Mouse (Mus musculus) A20 (cell line): ENCODE data around the gene Gm49368.
"Not testable (repeated sequence)": the region's sequence is repeated elsewhere in the genome, so short reads cannot be mapped to it uniquely, and the experiment has no call there.

Experiments
- DNase-seq: peaks from one replicate; pipeline ENCODE4 v3.0.0-alpha.2; 2011; ENCODE audit warnings: low read depth, low spot score

The Gm49368 gene

GRCm38 (mm10) chr7:128062456-128062855, at the start of gene Gm49368, which contains the start of gene Itgam:
TSS of gene Gm49368 (plus strand) at chr7:128062683.
TSS of gene Itgam (plus strand) at chr7:128062640.
- DNase-seq: no peak

DNA sequence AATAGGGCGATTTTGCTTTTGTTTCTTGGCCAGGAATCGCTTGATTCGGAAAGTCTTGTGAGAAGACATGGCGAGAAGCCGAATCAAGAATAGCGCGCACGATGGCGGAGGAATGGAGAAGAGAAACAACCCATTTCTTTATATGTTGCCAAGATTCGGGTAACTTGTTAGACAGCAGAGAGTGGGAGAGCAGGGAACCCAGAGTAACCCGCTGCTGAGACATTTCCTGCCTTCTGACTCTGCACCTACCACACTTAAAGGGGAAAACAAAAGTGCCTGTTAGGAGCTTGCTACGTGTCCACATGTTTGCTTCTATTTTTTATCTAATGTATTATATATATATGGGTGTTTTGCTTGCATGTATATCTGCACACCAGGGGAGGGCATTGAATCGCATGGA, 49.4 kb upstream of the Gm49368 start:
- no peak for DNase-seq

GRCm38 (mm10) chr7:128016134-128016533, 46.3 kb upstream of the Gm49368 start:
- not testable (repeated sequence) for DNase-seq

DNA sequence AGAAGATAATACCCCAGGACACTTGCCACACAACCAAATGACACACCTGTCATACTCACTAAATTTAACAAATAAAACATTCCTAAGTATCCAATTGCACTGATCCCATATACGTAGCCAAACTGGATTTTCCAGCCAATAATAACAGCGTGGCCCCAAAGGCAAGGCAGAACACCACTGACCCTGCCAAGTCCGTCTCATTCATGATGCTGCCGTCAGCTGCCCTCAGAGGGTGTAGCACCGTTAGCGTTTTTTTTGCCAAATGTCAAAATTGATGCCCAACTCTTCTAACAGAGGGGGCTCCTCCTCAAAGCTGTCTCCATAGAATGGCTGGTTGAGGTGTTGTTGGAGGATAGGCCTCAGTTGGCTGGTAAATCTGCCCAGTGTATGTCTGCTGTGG, 45.8 kb upstream of the Gm49368 start:
- no peak for DNase-seq

DNA sequence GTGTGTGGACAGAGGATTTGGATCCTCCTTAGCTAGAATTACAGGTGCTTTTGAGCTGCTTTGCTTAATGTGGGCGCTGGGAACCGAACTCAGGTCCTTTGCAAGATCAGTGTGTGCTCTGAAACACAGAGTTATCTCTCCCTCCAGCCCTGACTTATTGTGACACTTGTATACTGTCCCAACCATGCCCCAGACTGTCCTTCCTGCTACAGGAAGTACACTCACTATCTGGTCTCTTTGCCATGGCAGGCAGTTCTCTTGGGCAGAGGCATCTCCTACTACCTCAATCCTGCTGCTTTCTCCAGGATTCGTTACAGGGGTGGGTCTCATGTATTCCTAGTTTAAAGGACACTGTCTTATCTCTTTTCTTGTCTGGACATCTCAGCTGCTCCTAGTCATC, 44.2 kb upstream of the Gm49368 start:
- no peak for DNase-seq

GRCm38 (mm10) chr7:128019187-128019586, 43.3 kb upstream of the Gm49368 start:
- no peak for DNase-seq

DNA sequence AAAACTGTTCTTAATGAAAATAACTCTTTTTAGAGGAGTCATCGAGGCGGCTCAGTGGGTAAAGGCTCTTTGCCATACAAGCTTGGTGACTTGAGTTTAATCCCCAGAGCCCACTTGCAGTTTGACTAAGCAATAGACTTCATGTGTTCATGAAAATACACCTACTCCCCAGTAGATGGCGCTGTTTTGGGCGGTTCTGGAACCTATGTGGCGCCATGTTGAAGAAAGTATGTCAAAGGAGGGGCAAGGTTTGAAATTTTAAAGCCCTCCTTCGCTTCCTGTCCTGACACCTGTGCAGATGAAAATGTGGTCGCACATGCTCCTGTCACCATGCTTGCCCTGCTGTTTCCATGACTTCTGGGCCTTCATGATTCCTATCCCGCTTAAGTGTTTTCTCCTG, 39.5 kb upstream of the Gm49368 start:
- peak; percentile 53 for DNase-seq

DNA sequence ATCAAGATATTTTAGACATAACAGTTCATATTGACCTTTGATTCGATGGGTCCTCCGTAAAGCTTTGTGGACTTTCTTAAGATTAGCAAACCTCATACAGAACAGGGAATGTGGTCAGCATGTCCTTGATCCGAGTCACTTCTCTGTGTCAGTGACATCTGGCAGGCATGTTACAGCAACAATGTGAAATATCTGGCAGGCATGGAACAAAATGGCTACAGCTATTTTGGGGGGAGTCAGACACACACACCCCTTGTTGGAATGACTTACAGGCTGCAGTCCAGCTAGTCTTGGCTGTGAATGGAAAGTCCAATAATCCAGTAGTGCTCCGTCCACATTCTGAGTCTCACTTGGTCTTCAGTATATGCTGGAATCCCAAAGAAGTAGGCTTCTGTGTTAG, 38.9 kb upstream of the Gm49368 start:
- DNase-seq: no peak

- no peak for DNase-seq
Measured at GRCm38 (mm10) chr7:128024364-128024763, 38.1 kb upstream of the Gm49368 start.

GRCm38 (mm10) chr7:128024932-128025331, 37.6 kb upstream of the Gm49368 start:
- DNase-seq: no peak

GRCm38 (mm10) chr7:128025381-128025780, 37.1 kb upstream of the Gm49368 start:
- DNase-seq: no peak

- DNase-seq: peak; percentile 19
Measured at GRCm38 (mm10) chr7:128031403-128031976, 31.0 kb upstream of the Gm49368 start.

- DNase-seq: no peak
Measured at GRCm38 (mm10) chr7:128032290-128032988, 30.0 kb upstream of the Gm49368 start.

DNA sequence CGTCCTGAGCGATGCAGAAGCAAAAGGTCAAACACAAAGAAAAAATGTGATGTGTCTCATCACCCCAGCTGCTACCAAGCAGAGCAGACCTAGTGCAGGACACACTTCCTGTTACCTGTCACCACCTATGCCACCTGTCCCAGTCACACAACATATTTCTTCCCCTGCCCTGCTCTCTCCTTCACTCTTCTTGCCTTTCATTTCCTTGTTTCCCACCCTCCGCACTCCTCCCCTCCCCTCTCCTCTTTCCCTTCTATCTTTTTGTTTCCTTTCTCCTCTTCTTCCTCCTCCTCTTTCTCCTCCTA, 29.5 kb upstream of the Gm49368 start:
- no peak for DNase-seq

DNA sequence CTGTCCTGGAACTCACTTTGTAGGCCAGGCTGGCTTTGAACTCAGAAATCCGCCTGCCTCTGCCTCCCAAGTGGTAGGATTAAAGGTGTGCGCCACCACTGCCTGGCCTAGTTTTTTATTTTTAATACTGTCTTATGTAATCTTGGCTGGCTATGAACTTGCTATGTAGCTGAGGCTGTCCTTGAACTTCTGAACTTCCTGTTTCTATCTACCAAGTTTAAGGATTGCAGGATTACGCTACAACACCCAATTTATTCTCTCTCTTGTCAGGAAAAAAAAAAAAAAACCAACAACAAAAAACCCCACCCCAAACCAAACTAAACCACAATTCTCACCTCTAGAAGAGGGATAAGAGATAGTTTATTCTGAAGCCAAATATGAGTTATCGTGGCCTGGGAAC, 28.9 kb upstream of the Gm49368 start:
- no peak for DNase-seq

GRCm38 (mm10) chr7:128042161-128042820, 20.2 kb upstream of the Gm49368 start:
- not testable (repeated sequence) for DNase-seq

DNA sequence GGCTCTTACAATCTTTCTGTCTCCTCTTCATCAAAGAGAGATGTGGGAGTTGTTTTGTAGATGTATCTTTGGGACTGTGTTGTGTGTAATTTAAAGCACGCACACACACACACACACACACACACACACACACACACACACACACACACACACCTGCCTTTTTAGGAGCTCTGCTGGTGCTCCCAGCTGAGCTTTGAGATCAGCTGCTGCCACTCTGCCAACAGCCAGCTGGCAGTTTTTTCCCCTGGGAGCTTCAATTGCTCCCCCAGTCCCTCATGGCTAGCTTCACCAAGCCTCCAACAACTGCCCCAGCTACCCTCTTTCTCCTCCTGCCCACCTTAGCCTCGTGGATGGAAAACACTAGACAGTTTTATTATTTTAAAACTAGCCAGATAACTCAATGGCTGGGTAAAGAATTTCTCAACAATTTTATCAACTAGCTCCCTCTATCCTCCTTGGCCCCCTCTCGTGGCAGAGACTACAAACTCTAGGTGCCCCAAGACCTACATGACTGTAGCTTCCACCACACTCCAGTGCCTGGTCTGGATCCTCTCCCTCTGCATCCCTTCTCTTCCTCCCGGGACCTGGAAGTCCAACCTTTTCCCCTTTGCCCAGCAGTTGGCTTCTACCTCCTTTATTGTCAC, 18.2 kb upstream of the Gm49368 start:
- DNase-seq: peak; percentile 13

DNA sequence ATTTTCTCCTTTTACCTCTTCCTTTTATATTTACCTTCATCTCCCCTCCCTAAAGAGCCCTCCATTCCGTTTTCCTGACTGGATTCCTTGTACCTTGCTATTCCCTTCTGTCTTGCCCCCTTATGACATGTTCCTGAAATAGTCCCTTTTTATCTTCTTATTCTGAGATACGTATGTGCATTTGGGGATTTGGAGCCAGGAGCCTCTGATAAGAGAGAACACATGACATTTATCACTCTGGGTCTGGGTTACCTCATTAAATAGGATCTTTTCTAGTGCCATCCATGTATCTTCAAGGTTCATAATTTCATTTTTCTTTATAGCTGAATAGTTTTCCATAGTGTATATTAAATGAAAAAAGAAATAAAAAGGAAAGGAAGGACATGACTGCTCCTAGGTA, 16.8 kb upstream of the Gm49368 start:
- no peak for DNase-seq

DNA sequence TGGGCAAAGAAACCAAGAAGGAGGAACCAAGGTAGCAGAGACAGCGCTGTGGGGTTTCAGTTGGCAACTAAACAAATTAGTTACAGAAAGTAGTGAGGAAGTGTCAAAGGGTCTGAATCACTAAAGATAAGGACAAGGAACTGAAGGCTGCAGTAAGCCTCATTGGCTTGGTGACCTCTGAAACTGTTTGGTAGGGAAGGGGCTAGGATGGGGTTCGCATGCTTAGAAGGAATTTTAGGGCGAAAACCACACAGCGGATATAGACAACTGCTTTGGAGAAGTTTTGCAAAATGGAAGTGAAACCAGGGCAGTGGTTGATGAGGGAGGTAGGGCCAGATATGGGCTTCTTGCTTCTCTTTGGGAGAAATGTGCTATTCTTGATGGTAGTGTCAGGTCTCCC, 13.7 kb upstream of the Gm49368 start:
- DNase-seq: peak; percentile 80

DNA sequence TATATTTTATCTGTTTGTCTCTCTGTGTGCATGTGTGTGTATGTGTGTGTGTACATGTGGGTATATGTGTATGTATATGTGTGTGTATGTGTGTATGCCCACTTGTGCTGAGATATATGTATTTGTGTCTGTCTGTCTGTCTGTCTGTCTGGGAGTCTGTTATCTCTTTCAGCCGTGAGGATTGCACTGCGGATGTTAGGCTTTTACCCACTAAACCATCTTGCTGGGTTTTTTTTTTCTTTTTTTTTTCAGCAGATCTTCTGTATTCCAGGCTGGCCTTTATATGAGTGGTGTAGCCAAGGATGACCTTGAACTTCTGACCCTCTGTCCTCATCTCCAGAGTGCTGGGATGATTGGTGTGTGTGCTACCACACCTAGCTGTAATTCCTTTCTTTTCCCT, 13.2 kb upstream of the Gm49368 start:
- no peak for DNase-seq

GRCm38 (mm10) chr7:128050739-128051138, 11.7 kb upstream of the Gm49368 start:
- DNase-seq: peak; percentile 31

- no peak for DNase-seq
Measured at GRCm38 (mm10) chr7:128053061-128053460, 9.4 kb upstream of the Gm49368 start.
